Mouse (Mus musculus) embryo, embryonic 10.5 days (tissue): ENCODE data around the gene Usp39.

ENCODE experiments used
- DNase-seq: peaks from one replicate; pipeline ENCODE4 v3.0.0-alpha.2; 2015; ENCODE audit warnings: low spot score

Gene Usp39

DNA sequence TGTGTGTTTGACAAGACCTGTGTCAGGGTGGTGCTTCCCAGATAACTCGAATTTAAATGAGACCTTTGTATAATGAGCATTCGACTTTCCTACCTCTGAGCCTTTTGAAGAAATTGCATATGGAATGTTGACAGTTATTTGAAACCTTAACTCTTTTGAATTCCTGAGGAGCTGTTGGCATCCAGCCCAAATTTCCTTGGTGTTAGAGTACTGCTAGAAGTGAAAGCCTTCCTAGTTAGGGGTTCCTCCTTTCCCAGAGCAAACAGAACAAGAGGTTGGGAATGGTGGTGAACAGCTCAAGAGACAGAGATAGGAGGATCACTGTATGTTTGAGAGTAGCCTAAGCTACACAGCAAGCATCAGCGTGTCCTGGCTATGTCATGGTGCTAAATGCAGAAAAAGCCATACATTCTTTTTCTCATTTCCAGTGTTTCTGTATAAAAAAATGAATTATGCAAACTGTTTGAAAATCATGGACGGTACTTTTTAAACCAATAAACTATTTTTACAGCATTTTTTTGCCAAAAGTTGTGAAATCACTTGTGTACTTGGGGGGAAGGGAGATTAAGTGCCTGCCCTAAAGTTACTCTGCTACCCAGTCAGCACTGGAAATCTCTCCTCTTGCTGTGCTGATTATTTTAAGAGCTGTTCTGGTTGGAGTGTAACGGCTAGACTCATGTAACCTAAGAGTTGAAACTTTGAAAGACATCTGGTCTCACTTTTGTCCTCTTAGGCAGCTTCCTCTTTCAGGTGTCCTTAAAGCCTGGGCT, 7.8 kb upstream of the Usp39 start:
- no peak for DNase-seq

- DNase-seq, result no peak
Observed at GRCm38 (mm10) chr6:72350214-72350613, 5.2 kb upstream of the Usp39 start.

DNA sequence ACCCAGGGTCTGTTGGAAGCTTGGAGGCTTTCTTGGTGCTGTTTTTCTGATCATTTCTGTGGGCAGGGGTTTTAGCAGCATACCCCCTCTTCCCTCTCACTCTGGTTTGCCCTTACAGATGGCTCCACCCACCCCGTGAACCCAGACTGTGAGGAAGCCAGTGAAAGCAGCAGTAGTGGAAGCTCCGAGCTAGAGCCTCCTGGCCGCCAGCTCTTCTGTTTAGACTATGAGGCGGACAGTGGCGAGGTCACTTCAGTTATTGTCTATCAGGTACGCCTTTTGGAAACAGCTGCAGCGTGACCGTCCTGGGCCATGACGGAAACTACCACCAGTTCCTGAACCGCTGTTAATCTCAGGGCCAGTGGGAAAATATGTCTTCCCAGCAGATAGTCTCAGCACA, 3.4 kb upstream of the Usp39 start:
- DNase-seq, result no peak

GRCm38 (mm10) chr6:72347166-72347941, 2.4 kb upstream of the Usp39 start, which contains the start of gene 0610030E20Rik:
TSS of gene 0610030E20Rik (plus strand) at chr6:72347317.
- peak; percentile 86 for DNase-seq

DNA sequence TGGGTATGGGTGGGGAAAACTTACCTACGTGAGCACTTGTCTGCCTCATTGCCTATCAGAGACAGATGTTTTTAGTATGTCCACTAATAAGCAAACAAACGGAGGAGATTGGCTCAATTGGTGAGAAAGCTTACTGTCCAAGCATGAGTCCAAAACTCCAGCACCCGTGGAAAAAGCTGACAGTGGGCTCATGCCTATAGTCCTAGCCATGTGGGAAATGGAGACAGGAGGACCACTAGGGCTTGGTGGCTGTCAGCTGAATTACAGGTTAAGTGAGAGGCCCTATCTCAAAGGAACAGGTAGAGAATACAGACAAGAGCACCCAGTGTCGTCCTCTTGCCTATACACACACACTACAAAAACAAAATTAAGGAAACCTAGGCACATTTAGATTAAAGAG, 1.3 kb upstream of the Usp39 start:
- DNase-seq, result no peak

DNA sequence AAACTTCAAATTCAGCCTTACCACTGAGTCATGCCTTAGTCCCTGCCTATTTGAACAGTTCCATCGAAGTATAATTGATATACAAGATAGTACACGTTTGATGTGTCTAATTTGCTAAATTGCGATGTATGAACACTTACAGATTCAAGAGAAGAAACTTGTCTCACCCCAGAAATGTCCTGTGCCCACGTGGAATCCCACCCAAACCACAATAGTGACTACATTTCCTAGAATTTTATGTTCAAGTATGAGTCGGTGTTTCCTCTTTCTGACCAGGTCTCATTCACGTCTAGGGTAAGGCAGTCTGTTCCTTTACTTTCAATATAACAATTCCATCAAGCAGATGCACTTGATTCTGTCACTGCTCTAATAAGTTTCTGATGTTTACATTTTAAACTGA, 649 bp upstream of the Usp39 start:
- no peak for DNase-seq

- no peak for DNase-seq
Observed at GRCm38 (mm10) chr6:72344396-72345073, 449 bp downstream of the Usp39 start.

GRCm38 (mm10) chr6:72340481-72340880, 4.5 kb downstream of the Usp39 start:
- no peak for DNase-seq

DNA sequence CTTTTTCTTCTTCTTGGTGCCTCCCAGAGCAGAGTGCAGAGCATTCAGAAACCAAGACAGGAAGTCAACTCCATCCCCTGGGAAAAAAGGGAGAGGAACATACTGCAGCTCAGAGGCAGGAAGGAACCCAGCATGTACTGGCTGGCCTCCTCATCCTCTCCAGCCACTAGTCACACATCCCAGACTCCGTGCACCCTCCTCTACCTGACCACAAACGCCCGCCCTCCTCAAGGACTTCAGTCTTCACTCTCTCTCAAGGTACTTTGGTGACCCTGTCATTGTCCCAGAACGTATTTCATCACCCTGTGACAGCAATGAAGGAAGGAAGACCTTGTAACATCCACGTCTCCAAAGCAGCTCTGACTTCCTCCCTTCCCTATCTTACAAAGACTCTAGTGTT, 11.9 kb downstream of the Usp39 start:
- no peak for DNase-seq

DNA sequence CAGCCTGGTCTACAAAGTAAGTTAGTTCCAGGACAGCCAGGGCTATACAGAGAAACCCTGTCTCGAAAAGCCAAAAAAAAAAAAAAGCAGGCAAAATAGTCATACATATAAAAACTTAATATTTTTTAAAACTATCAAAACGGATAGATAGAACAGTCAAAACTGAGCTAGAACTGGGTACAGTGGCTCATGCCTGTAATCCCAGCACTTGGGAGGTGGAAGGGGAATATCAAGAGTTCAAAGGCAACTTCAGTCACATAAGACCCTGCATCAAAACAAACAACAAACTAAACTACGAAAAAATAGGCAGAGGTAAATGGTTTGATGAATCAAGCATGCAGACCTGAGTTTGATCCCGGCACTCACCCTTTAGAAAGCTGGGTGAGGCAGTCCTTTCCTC, 14.9 kb downstream of the Usp39 start:
- no peak for DNase-seq

DNA sequence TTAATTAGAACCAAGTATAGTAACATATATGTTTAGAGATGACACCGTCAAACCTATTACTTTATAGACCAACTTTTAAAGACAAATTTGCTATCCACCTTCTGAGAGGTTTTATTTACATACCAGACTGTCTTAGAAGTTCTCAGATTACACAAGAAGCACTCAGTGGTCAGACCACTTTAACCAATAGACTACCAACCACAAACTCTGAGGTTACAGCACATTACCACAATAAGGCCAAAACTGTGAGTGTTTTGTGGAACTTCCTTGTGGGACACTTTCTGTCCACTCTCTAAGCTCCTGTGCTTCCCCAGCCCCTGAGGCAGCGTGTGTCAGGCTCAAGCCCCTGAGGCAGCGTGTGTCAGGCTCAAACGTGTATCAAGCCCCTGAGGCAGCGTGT, 16.0 kb downstream of the Usp39 start:
- DNase-seq, result no peak

DNA sequence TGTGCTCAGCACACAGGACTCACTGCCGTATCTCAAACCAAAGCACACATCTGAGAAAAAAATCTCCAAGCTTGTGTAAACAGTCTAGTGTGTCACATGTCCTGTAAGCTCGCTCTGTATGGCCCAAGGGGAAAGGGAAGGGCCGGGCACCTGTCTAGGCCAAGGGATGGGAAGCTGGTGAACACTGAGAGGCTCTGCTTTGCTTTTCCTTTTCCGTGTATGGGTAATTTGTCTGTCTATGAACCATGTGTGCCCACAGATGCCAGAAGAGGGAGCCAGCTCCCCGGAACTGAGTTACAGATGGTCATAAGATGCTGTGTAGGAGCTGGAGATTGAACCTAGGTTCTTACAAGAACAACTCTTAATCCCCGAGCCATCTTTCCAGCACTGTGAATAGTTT, 18.7 kb downstream of the Usp39 start:
- DNase-seq, result no peak

- no peak for DNase-seq
Observed at GRCm38 (mm10) chr6:72323786-72324508, 21.0 kb downstream of the Usp39 start.

- no peak for DNase-seq
Observed at GRCm38 (mm10) chr6:72322936-72323335, 22.0 kb downstream of the Usp39 start.

- DNase-seq, result peak; percentile 56
Observed at GRCm38 (mm10) chr6:72319019-72319418, 26.0 kb downstream of the Usp39 start.

- no peak for DNase-seq
Observed at GRCm38 (mm10) chr6:72318440-72318839, 26.5 kb downstream of the Usp39 start.

DNA sequence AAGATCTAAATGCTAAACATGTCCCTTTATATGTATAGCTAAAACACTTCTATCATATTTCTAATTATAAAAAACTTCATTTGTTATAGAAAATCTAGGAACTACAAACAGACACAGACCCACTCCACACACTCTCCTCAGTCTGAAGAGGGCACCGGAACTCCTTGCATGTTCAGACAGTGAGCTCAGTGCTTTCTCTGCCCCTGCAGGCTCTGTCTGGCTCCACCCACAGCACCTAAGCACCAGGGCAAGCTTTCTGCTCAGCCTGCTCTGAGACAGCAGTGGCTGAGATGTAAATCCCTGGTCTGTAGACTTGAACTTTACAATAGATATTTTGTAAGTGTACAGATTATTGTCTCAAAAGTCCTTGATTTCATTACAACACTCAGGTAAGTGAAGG, 28.9 kb downstream of the Usp39 start:
- no peak for DNase-seq

- no peak for DNase-seq
Observed at GRCm38 (mm10) chr6:72315384-72315783, 29.6 kb downstream of the Usp39 start.

DNA sequence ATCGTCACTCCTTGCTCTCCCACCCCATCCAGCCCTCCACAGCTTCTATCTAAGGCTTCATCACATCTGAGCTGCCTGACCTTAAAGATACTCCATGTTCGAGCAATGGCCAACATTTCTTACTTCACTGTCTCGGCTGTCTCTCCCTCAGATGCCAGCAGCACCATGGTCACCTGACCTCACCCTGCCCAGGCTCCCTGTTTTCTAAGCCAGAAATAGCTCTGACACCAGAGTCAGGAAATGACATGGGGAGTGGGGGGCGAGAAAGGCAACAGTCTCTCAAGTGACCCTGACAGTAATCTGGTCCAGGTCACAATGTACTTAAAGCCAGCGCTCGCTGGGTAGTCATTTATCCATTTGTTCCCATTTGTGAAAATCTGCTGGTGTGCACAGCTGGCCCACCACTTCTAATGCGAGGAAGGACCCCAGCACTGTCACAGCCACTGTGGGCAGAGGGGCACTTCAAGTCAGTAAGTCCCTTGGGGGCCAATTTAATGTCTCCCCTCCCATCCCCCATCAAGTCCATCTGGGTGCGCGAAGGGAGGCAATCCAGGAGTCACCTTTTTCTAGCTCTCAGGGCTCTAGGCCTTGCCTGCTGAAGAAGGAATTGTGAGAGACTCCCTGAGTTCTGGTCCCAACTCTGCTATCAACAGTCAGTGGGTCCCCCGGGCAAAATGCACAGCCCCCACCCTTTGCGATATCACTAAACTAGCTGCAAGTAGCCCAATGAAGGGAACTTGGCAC, 31.7 kb downstream of the Usp39 start:
- no peak for DNase-seq

GRCm38 (mm10) chr6:72312198-72312597, 32.8 kb downstream of the Usp39 start:
- DNase-seq, result no peak

DNA sequence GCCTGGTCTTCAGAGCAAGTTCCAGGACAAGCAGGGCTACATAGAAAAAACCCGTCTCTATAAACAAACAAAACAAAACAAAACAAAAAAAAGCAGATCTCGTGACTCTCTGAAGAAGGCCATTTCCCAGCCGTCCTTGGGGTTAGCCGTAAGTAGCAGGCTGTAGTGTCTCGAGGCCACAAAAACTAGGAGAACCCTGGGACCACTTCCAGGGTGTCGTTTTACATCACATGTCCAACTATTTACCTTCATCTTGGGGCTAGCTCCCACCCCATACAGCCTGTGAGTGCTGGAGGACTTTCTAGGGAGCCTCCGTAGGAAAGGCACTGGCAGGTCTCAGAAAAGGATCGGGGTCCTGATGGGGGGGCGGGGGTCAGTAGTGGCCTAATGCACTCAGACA, 41.5 kb downstream of the Usp39 start:
- DNase-seq, result no peak
